Mouse (Mus musculus): ENCODE data around the gene Ctdspl.

GRCm38 (mm10) chr9:119005303-119006029, 79.2 kb downstream of the Ctdspl start:
- TF ChIP-seq CTCF (IDR thresholded peaks at IDR 0.05; ENCODE audit: low read depth) (no peak), EP300 (IDR thresholded peaks at IDR 0.05; ENCODE audit: low read depth) (no peak)
